Mouse (Mus musculus) brain, embryonic 14.5 days (tissue): ENCODE results near the gene Gpr152.

Experiments
- CTCF ChIP-seq: fragments of 200-500 bp; IDR thresholded peaks from 2 replicates; pipeline ENCODE4 v1.5.1; 2012; ENCODE audit warnings: inconsistent platforms, mild to moderate bottlenecking, moderate library complexity, borderline replicate concordance; ENCODE audit not compliant: insufficient read depth, insufficient read length; ENCODE audit errors: extremely low read depth
- POLR2A ChIP-seq: fragments of 200-500 bp; IDR thresholded peaks from 2 replicates; pipeline ENCODE4 v1.6.1; 2012; ENCODE audit warnings: mild to moderate bottlenecking, inconsistent platforms, borderline replicate concordance; ENCODE audit not compliant: poor library complexity, insufficient read depth, insufficient read length, severe bottlenecking; ENCODE audit errors: extremely low read depth

- TF ChIP-seq CTCF (no peak), POLR2A (no peak)
These were observed 44.1 kb downstream of the Gpr152 start for GRCm38 (mm10) chr19:4183689-4184088.
